Mouse (Mus musculus) kidney, embryonic 16.5 days (tissue): ENCODE measurements around the gene Zp1. TPM values are rescaled to one million over a fixed set of nuclear protein-coding genes. Genes with fewer than 3 reads are reported as not detected.
A peak's percentile ranks its signal among the peaks of the same experiment; 100 is the strongest.

Source experiments
- ATAC-seq: fragments of 200-750 bp; cut with Nextera tagmentation; 2 replicates; pipeline ENCODE4 v1.8.0; 2017; ENCODE audit warnings: moderate TSS enrichment; ENCODE audit not compliant: low FRiP score, low TSS enrichment
- H3K27ac ChIP-seq: fragments of 300-500 bp; sonication (generic); 2 replicates; pipeline ENCODE4 v1.5.1; 2014; ENCODE audit warnings: low read length
- H3K27me3 ChIP-seq: fragments of 300-500 bp; sonication (generic); 2 replicates; pipeline ENCODE4 v1.6.1; 2014; ENCODE audit warnings: low read length, control low read depth, mixed read lengths; ENCODE audit not compliant: insufficient read depth
- H3K36me3 ChIP-seq: fragments of 300-500 bp; sonication (generic); 2 replicates; pipeline ENCODE4 v1.6.1; 2014; ENCODE audit warnings: low read length, control low read depth, mixed read lengths; ENCODE audit not compliant: insufficient read depth
- H3K4me1 ChIP-seq: fragments of 300-500 bp; sonication (generic); 2 replicates; pipeline ENCODE4 v1.6.1; 2014; ENCODE audit warnings: low read length, control low read depth, mixed read lengths; ENCODE audit not compliant: insufficient read depth
- H3K4me2 ChIP-seq: fragments of 300-500 bp; sonication (generic); replicated peaks from 2 replicates; pipeline ENCODE4 v1.6.1; 2014; ENCODE audit warnings: low read depth, low read length
- H3K4me3 ChIP-seq: fragments of 300-500 bp; sonication (generic); 2 replicates; pipeline ENCODE4 v1.5.1; 2014; ENCODE audit warnings: mild to moderate bottlenecking, low read length
- H3K9ac ChIP-seq: fragments of 300-500 bp; sonication (generic); replicated peaks from 2 replicates; pipeline ENCODE4 v1.6.1; 2014; ENCODE audit warnings: low read length
- H3K9me3 ChIP-seq: fragments of 300-500 bp; sonication (generic); 2 replicates; pipeline ENCODE4 v1.6.1; 2016; ENCODE audit warnings: low read length, control low read depth
- WGBS: fragments of 180-500 bp; shearing (Covaris S2); extraction: QIAGEN DNeasy Blood & Tissue Kit; methylation state at CpG from one replicate; pipeline ENCODE4 v1.1.7; 2014; 5-methylcytosine and 5-hydroxymethylcytosine counted together
- polyA plus RNA-seq: library from polyadenylated mRNA; unstranded; fragments of >200 nt; fragmentation: Nextera tagmentation; extraction: Ambion mirVana; gene quantifications from 2 replicates; pipeline ENCODE4 v1.2.1, GENCODE M21; 2015

Gene Zp1
- polyA plus RNA-seq, 1 experiment from 2014 or later: not detected

DNA sequence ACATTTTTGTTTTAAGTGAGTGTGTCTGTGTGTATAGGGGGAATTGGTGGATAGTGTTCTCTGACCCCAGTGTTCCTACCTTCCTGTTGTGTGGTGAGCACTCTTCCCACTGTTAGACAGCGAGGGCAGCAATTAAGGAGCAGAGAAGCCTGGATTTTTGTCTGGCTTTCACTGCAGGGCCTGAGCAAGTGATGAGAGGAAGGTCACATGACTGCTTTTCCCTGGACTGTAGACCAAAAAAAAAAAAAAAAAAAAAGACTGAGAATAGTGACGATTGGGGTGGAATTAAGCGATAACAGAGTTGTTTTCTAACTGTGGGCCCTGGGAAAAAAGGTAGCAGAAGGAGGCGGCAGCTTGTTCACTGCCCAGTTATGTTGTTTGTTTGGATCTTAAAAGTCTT, 6.2 kb upstream of the Zp1 start:
- H3K27ac ChIP-seq: peak overlapping the region; percentile 84
- peaks cover 19% of the 10 kb centered on the region for H3K4me1 ChIP-seq
- no peaks in the 10 kb centered on the region for H3K36me3 ChIP-seq
- no peak overlapping the region for H3K4me3 ChIP-seq
- H3K9me3 ChIP-seq: no peaks in the 10 kb centered on the region
- H3K4me2 ChIP-seq: peak overlapping the region; percentile 7; the same call in 1 of the 2 replicates
- no peaks in the 10 kb centered on the region for H3K27me3 ChIP-seq
- ATAC-seq: peak; percentile 28; the same call in 1 of the 2 replicates
- no peak overlapping the region; the same call in 1 of the 2 replicates for H3K9ac ChIP-seq
- 34% methylated on average over 4 of the region's 4 CpGs for WGBS

- no peak overlapping the region for H3K4me3 ChIP-seq
- H3K27ac ChIP-seq: peak overlapping the region; percentile 84
- H3K9ac ChIP-seq: no peak overlapping the region; the same call in 1 of the 2 replicates
- H3K36me3 ChIP-seq: no peaks in the 10 kb centered on the region
- no peaks in the 10 kb centered on the region for H3K9me3 ChIP-seq
- 17% methylated on average over 6 of the region's 6 CpGs for WGBS
- ATAC-seq: peak; percentile 72
- H3K4me1 ChIP-seq: peaks cover 19% of the 10 kb centered on the region
- H3K4me2 ChIP-seq: peak overlapping the region; percentile 7; the same call in 1 of the 2 replicates
- H3K27me3 ChIP-seq: no peaks in the 10 kb centered on the region
These were observed 5.7 kb upstream of the Zp1 start for GRCm38 (mm10) chr19:10926123-10926621.

DNA sequence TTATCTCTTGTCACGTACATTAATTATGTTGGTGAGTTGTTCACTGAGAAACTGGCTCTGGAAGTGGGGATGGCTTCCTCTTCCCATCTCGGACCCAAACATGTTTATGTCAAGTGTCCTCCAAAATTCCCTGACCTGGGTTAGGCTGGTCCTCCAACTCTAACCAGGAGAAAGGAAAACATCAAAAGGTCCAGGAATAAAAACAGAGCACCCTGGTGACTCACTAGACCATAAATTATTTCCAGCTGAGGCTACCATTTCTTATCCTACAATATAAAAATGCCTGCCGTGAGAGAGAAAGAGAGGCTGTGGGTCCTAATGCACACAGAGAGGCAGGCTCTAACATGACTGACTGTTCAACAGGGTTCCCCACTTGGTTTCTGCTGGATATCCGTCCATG, 3.8 kb upstream of the Zp1 start:
- H3K27me3 ChIP-seq: no peaks in the 10 kb centered on the region
- WGBS: 23% methylated on average over 4 of the region's 4 CpGs
- peaks cover 19% of the 10 kb centered on the region for H3K4me1 ChIP-seq
- no peak overlapping the region for H3K4me2 ChIP-seq
- H3K4me3 ChIP-seq: no peak overlapping the region
- ATAC-seq: no peak
- H3K36me3 ChIP-seq: no peaks in the 10 kb centered on the region
- H3K9me3 ChIP-seq: no peaks in the 10 kb centered on the region
- no peak overlapping the region for H3K9ac ChIP-seq
- no peak overlapping the region for H3K27ac ChIP-seq

- 85% methylated on average over 3 of the region's 3 CpGs for WGBS
- no peak for ATAC-seq
These were observed 626 bp upstream of the Zp1 start for GRCm38 (mm10) chr19:10921058-10921457.

GRCm38 (mm10) chr19:10918321-10918991, 2.0 kb downstream of the Zp1 start:
- Histone ChIP-seq H3K4me2 (no peak overlapping the region), H3K9ac (no peak overlapping the region), H3K9me3 (no peaks in the 10 kb centered on the region), H3K4me1 (peaks cover 4% of the 10 kb centered on the region; the same call in 1 of the 2 replicates), H3K36me3 (no peaks in the 10 kb centered on the region), H3K27ac (no peak overlapping the region), H3K27me3 (no peaks in the 10 kb centered on the region), H3K4me3 (no peak overlapping the region)
- ATAC-seq: no peak
- WGBS: 93% methylated on average over 10 of the region's 10 CpGs

More at GRCm38 (mm10) chr19:10921058-10921457, 626 bp upstream of the Zp1 start:
- no peak overlapping the region for H3K4me3 ChIP-seq
- H3K4me1 ChIP-seq: peaks cover 12% of the 10 kb centered on the region
- H3K9ac ChIP-seq: no peak overlapping the region
- H3K36me3 ChIP-seq: no peaks in the 10 kb centered on the region
- no peaks in the 10 kb centered on the region for H3K9me3 ChIP-seq
- no peak overlapping the region for H3K4me2 ChIP-seq
- H3K27me3 ChIP-seq: no peaks in the 10 kb centered on the region
- no peak overlapping the region for H3K27ac ChIP-seq

GRCm38 (mm10) chr19:10916506-10916905, 3.9 kb downstream of the Zp1 start:
- Histone ChIP-seq H3K9me3 (no peaks in the 10 kb centered on the region), H3K27ac (no peak overlapping the region), H3K9ac (no peak overlapping the region), H3K36me3 (no peaks in the 10 kb centered on the region), H3K27me3 (no peaks in the 10 kb centered on the region), H3K4me1 (peaks cover 4% of the 10 kb centered on the region; the same call in 1 of the 2 replicates), H3K4me3 (no peak overlapping the region), H3K4me2 (no peak overlapping the region)
- WGBS: 61% methylated on average over 5 of the region's 5 CpGs
- ATAC-seq: no peak

GRCm38 (mm10) chr19:10914870-10915269, 5.6 kb downstream of the Zp1 start:
- no peak overlapping the region for H3K27ac ChIP-seq
- H3K9me3 ChIP-seq: no peaks in the 10 kb centered on the region
- no peaks in the 10 kb centered on the region for H3K36me3 ChIP-seq
- ATAC-seq: no peak
- H3K4me3 ChIP-seq: no peak overlapping the region
- H3K9ac ChIP-seq: no peak overlapping the region
- 81% methylated on average over 2 of the region's 2 CpGs for WGBS
- H3K4me2 ChIP-seq: no peak overlapping the region
- H3K27me3 ChIP-seq: no peaks in the 10 kb centered on the region
- H3K4me1 ChIP-seq: peaks cover 4% of the 10 kb centered on the region; the same call in 1 of the 2 replicates

- peaks cover 4% of the 10 kb centered on the region; the same call in 1 of the 2 replicates for H3K4me1 ChIP-seq
- H3K36me3 ChIP-seq: no peaks in the 10 kb centered on the region
- H3K9ac ChIP-seq: no peak overlapping the region
- H3K4me3 ChIP-seq: no peak overlapping the region
- H3K9me3 ChIP-seq: no peaks in the 10 kb centered on the region
- no peaks in the 10 kb centered on the region for H3K27me3 ChIP-seq
- no peak overlapping the region for H3K27ac ChIP-seq
- 46% methylated on average over 7 of the region's 7 CpGs for WGBS
- no peak overlapping the region for H3K4me2 ChIP-seq
- no peak for ATAC-seq
These were observed 6.1 kb downstream of the Zp1 start for GRCm38 (mm10) chr19:10914291-10914690.

- WGBS: 60% methylated on average over 6 of the region's 6 CpGs
- no peak overlapping the region for H3K4me3 ChIP-seq
- peak; percentile 11; the same call in 1 of the 2 replicates for ATAC-seq
- no peaks in the 10 kb centered on the region for H3K27me3 ChIP-seq
- peaks cover 20% of the 10 kb centered on the region for H3K4me1 ChIP-seq
- H3K36me3 ChIP-seq: peaks cover 14% of the 10 kb centered on the region
- no peak overlapping the region for H3K4me2 ChIP-seq
- H3K27ac ChIP-seq: peak overlapping the region; percentile 80
- H3K9ac ChIP-seq: no peak overlapping the region
- H3K9me3 ChIP-seq: no peaks in the 10 kb centered on the region
These were observed 11.2 kb downstream of the Zp1 start for GRCm38 (mm10) chr19:10909087-10909721.

DNA sequence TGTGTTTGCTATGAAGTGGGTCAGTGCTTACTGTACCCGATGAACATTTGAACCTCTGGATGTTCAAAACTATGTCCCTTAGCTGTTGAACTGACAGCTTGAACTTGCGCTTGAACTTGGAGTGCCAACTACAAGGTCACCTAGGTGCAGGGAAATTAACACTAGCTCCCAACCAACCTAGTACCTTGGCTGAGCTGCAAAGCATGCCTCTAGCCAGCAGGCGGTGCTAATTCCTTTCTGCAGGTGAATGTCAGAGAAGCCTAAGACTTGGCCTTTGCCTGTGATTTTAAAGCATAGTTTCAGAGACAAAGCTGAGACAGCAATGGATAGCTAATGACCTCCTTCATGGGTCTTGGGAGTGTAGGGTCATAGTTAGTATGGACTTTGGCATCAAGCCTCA, 12.5 kb downstream of the Zp1 start:
- no peak overlapping the region for H3K9ac ChIP-seq
- WGBS: 60% methylated on average over 3 of the region's 3 CpGs
- no peaks in the 10 kb centered on the region for H3K27me3 ChIP-seq
- H3K4me1 ChIP-seq: peaks cover 20% of the 10 kb centered on the region
- no peak overlapping the region for H3K27ac ChIP-seq
- H3K9me3 ChIP-seq: no peaks in the 10 kb centered on the region
- no peak for ATAC-seq
- H3K4me2 ChIP-seq: no peak overlapping the region
- H3K4me3 ChIP-seq: no peak overlapping the region
- H3K36me3 ChIP-seq: peaks cover 22% of the 10 kb centered on the region
